Mouse (Mus musculus) embryonic fibroblast, embryonic 13.5 days (primary cell): ENCODE results near the gene Anp32a. TPM values are rescaled to one million over a fixed set of nuclear protein-coding genes. Genes with fewer than 3 reads are reported as not detected.
A peak's percentile ranks its signal among the peaks of the same experiment; 100 is the strongest.

Experiments used
- H3K27ac ChIP-seq: 2 replicates; pipeline ENCODE4 v1.5.1; 2012; ENCODE audit warnings: low read length, control low read depth, inconsistent platforms; ENCODE audit not compliant: insufficient read depth
- H3K4me1 ChIP-seq: 2 replicates; pipeline ENCODE4 v1.6.1; 2011; ENCODE audit warnings: low read length; ENCODE audit not compliant: control insufficient read depth, insufficient read depth
- H3K4me3 ChIP-seq: 2 replicates; pipeline ENCODE4 v1.5.1; 2011; ENCODE audit warnings: mild to moderate bottlenecking, control low read depth, low read length; ENCODE audit not compliant: insufficient read depth
- CTCF ChIP-seq: IDR thresholded peaks from 2 replicates; pipeline ENCODE4 v1.5.1; 2011; ENCODE audit warnings: mild to moderate bottlenecking, control low read depth, low read length, moderate library complexity, borderline replicate concordance; ENCODE audit not compliant: insufficient read depth
- POLR2A ChIP-seq: IDR thresholded peaks from 2 replicates; pipeline ENCODE4 v1.6.1; 2011; ENCODE audit warnings: low read depth, mild to moderate bottlenecking, control low read depth, low read length, moderate library complexity
- polyA plus RNA-seq: library from polyadenylated mRNA; stranded (reverse); fragments of >200 nt; gene quantifications from 2 replicates; pipeline ENCODE4 v1.2.4, GENCODE M21; 2011; ENCODE audit warnings: low read depth; ENCODE audit not compliant: missing spikeins, insufficient read length

The Anp32a gene
- polyA plus RNA-seq, 1 experiment = 487 TPM

DNA sequence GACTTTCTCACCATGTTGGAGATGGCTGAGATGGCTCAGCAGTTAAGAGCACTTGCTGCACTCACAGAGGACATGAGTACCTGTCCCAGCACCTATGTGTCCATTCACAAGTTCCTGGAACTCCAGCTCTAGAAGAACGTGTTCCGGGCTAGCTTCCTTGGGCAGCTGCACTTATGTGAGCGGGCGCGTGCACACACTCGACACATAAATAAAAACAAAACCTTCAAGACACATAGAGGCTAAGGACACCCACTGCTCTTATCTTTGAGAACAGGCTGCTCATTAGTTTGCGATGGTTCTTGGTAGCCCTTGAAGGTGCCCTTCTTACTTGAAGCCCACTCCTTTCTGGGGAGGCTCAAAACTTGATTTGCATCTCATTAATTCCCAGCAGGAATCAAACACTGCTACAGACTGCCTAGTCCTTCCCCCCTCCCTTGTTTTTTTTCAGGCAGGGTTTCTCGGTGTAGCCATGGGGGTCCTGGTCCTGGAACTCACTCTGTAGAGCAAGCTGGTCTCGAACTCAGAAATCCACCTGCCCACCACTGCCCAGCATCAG, 2.4 kb upstream of the Anp32a start:
- H3K4me1 ChIP-seq = no peaks in the 10 kb centered on the region
- TF ChIP-seq CTCF (no peak), POLR2A (no peak)
- no peak overlapping the region for H3K27ac ChIP-seq
- no peak overlapping the region for H3K4me3 ChIP-seq

- Histone ChIP-seq H3K27ac (no peak overlapping the region), H3K4me1 (no peaks in the 10 kb centered on the region), H3K4me3 (peak overlapping the region; percentile 57)
- TF ChIP-seq CTCF (no peak), POLR2A (no peak; the same call in 1 of the 2 replicates)
These were observed 581 bp upstream of the Anp32a start for GRCm38 (mm10) chr9:62340301-62341122.

- Histone ChIP-seq H3K4me1 (no peaks in the 10 kb centered on the region), H3K27ac (peak overlapping the region; percentile 96), H3K4me3 (peak overlapping the region; percentile 87)
- TF ChIP-seq CTCF (no peak), POLR2A (peak; percentile 27)
These were observed 778 bp downstream of the Anp32a start for GRCm38 (mm10) chr9:62341701-62342440.

DNA sequence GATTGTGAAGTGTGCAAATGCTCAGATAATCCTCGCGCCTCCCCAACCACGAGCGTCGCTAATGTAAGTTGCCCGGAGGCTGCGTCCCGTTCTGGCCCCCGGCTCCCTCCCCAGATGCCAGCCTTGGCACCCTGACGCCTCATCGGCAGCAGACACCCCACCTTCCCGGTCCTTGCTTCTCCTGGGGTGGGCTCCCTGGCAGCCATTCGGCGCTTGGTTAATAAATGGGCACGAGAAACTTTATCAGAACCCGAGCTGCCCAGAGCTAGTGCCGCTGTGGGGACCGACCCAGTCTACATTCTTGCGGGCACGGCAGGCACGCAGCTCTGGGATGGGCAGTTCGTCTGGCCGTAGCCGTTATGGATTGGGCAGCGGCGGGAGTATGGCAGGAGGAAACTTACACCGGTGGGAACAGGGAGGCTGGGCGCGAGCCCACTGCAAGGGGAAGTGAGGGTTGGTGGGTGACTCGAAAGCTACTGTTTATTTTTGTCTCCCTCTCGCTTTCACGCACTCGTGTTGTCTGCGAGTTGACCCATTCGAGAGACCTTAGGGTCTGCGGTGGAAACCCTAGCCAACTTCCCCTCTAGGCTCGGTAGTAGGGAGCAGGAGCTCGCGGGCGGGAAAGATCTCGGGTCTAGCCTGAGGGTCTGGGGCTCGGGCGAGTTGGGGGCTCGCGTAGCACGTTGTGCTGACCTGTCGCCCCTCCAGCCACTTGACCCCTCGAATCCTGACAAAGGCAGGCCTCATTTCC, 1.5 kb downstream of the Anp32a start:
- no peak for TF ChIP-seq CTCF
- no peak; the same call in none of the 2 replicates for TF ChIP-seq POLR2A
- Histone ChIP-seq H3K27ac (peak overlapping the region; percentile 96), H3K4me3 (peak overlapping the region; percentile 87), H3K4me1 (no peaks in the 10 kb centered on the region)

- TF ChIP-seq POLR2A (peak; percentile 51), CTCF (no peak)
- Histone ChIP-seq H3K4me1 (no peaks in the 10 kb centered on the region), H3K4me3 (peak overlapping the region; percentile 87), H3K27ac (peak overlapping the region; percentile 96)
These were observed 2.3 kb downstream of the Anp32a start for GRCm38 (mm10) chr9:62343192-62343903.

DNA sequence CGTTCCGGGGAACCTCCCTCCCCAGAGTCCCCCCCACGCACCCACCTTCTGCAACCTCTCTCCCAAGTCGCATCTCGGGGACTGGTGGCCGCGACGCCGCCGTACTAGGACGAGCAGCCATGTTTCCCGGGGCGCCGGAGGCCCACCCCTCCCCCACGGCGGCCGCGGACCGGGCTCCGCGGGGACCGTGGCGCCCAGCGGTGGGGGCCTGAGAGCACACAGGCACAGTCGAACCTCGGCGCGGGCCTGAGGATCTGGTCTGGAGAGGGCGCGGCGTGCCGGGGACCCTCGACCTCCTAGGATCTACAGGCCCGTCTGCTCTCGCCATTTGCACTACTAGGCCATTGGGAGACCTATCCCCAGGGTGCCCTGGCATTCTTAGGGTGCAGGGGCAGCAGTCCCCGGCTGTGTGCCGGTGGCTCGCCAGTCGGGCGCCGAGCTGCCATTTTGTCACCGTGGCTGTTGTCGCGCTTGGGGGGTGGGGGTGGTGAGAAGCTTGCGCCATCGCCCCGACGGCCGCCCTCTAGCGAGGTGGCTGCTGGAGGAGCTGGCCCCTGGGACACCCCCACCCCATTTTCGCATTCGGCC, 2.9 kb downstream of the Anp32a start:
- Histone ChIP-seq H3K27ac (peak overlapping the region; percentile 82), H3K4me3 (peak overlapping the region; percentile 87), H3K4me1 (no peaks in the 10 kb centered on the region)
- TF ChIP-seq CTCF (no peak), POLR2A (peak; percentile 42)

GRCm38 (mm10) chr9:62344545-62344944, 3.5 kb downstream of the Anp32a start:
- TF ChIP-seq CTCF (no peak), POLR2A (peak; percentile 63; the same call in 1 of the 2 replicates)
- Histone ChIP-seq H3K4me3 (peak overlapping the region; percentile 87), H3K4me1 (no peaks in the 10 kb centered on the region), H3K27ac (peak overlapping the region; percentile 82)

- TF ChIP-seq CTCF (no peak), POLR2A (no peak)
- Histone ChIP-seq H3K27ac (0 out of 2 replicates have a peak overlapping the region, but pooled peaks have one; percentile 9), H3K4me1 (no peaks in the 10 kb centered on the region), H3K4me3 (peak overlapping the region; percentile 87)
These were observed 4.0 kb downstream of the Anp32a start for GRCm38 (mm10) chr9:62345081-62345481.
